Mouse (Mus musculus) midbrain, embryonic 16.5 days (tissue): ENCODE data around the gene Gm9970. TPM values are rescaled to one million over a fixed set of nuclear protein-coding genes. Genes with fewer than 3 reads are reported as not detected.
A peak's percentile ranks its signal among the peaks of the same experiment; 100 is the strongest.

Source experiments
- ATAC-seq: fragments of 200-750 bp; cut with Nextera tagmentation; 2 replicates; pipeline ENCODE4 v1.8.0; 2017; ENCODE audit warnings: moderate TSS enrichment
- H3K27ac ChIP-seq: fragments of 300-500 bp; sonication (generic); 2 replicates; pipeline ENCODE4 v1.5.1; 2014; ENCODE audit warnings: mild to moderate bottlenecking, low read length, mixed read lengths
- H3K27me3 ChIP-seq: fragments of 300-500 bp; sonication (generic); 2 replicates; pipeline ENCODE4 v1.6.1; 2014; ENCODE audit warnings: low read depth, low read length, mixed read lengths; ENCODE audit not compliant: control insufficient read depth, insufficient read depth
- H3K36me3 ChIP-seq: fragments of 300-500 bp; sonication (generic); 2 replicates; pipeline ENCODE4 v1.6.1; 2014; ENCODE audit warnings: mild to moderate bottlenecking, low read length, moderate library complexity, mixed read lengths; ENCODE audit not compliant: control insufficient read depth, insufficient read depth
- H3K4me1 ChIP-seq: fragments of 300-500 bp; sonication (generic); 2 replicates; pipeline ENCODE4 v1.6.1; 2014; ENCODE audit warnings: mild to moderate bottlenecking, low read length, mixed read lengths; ENCODE audit not compliant: control insufficient read depth, insufficient read depth
- H3K4me2 ChIP-seq: fragments of 300-500 bp; sonication (generic); 2 replicates; pipeline ENCODE4 v1.6.1; 2014; ENCODE audit warnings: mild to moderate bottlenecking, low read length, mixed read lengths
- H3K4me3 ChIP-seq: fragments of 300-500 bp; sonication (generic); 2 replicates; pipeline ENCODE4 v1.5.1; 2014; ENCODE audit warnings: low read depth, mild to moderate bottlenecking, low read length, moderate library complexity, mixed read lengths
- H3K9ac ChIP-seq: fragments of 300-500 bp; sonication (generic); 2 replicates; pipeline ENCODE4 v1.6.1; 2014; ENCODE audit warnings: low read depth, low read length, mixed read lengths
- H3K9me3 ChIP-seq: fragments of 300-500 bp; sonication (generic); replicated peaks from 2 replicates; pipeline ENCODE4 v1.6.1; 2014; ENCODE audit warnings: mild to moderate bottlenecking, low read length, mixed read lengths; ENCODE audit not compliant: control insufficient read depth, poor library complexity, severe bottlenecking
- WGBS: fragments of 180-500 bp; shearing (Covaris S2); extraction: QIAGEN DNeasy Blood & Tissue Kit; methylation state at CpG from one replicate; pipeline ENCODE4 v1.1.7; 2014; 5-methylcytosine and 5-hydroxymethylcytosine counted together
- polyA plus RNA-seq: library from polyadenylated mRNA; unstranded; fragments of >200 nt; fragmentation: Nextera tagmentation; extraction: Ambion mirVana; gene quantifications from 2 replicates; pipeline ENCODE4 v1.2.1, GENCODE M21; 2015

Gm9970 gene
- polyA plus RNA-seq, 1 experiment from 2014 or later, result 0.62 TPM

- no peak overlapping the region for H3K4me3 ChIP-seq
- no peak for ATAC-seq
- no peaks in the 10 kb centered on the region for H3K27me3 ChIP-seq
- WGBS, result 88% methylated on average over 11 of the region's 11 CpGs
- H3K4me2 ChIP-seq, result no peak overlapping the region
- H3K27ac ChIP-seq, result no peak overlapping the region
- H3K36me3 ChIP-seq, result peaks cover 29% of the 10 kb centered on the region; the same call in 1 of the 2 replicates
- no peaks in the 10 kb centered on the region for H3K9me3 ChIP-seq
- no peaks in the 10 kb centered on the region for H3K4me1 ChIP-seq
- H3K9ac ChIP-seq, result no peak overlapping the region
Observed at GRCm38 (mm10) chr5:31257616-31258015, 16.6 kb upstream of the Gm9970 start.

- Histone ChIP-seq H3K27ac (no peak overlapping the region), H3K27me3 (no peaks in the 10 kb centered on the region), H3K9me3 (no peaks in the 10 kb centered on the region), H3K36me3 (peaks cover 30% of the 10 kb centered on the region), H3K4me2 (no peak overlapping the region), H3K4me1 (no peaks in the 10 kb centered on the region), H3K4me3 (no peak overlapping the region), H3K9ac (no peak overlapping the region)
- ATAC-seq, result no peak
- WGBS, result 88% methylated on average over 2 of the region's 2 CpGs
Observed at GRCm38 (mm10) chr5:31255971-31256370, 14.9 kb upstream of the Gm9970 start.

GRCm38 (mm10) chr5:31255381-31255780 lies 14.3 kb upstream of the Gm9970 start:
- Histone ChIP-seq H3K9me3 (no peaks in the 10 kb centered on the region), H3K27ac (no peak overlapping the region), H3K4me3 (no peak overlapping the region), H3K36me3 (peaks cover 28% of the 10 kb centered on the region), H3K9ac (no peak overlapping the region), H3K4me2 (no peak overlapping the region), H3K27me3 (no peaks in the 10 kb centered on the region), H3K4me1 (no peaks in the 10 kb centered on the region)
- WGBS, result 89% methylated on average over 2 of the region's 2 CpGs
- ATAC-seq, result no peak

GRCm38 (mm10) chr5:31254901-31255300 lies 13.9 kb upstream of the Gm9970 start:
- H3K9me3 ChIP-seq, result no peaks in the 10 kb centered on the region
- no peak overlapping the region for H3K9ac ChIP-seq
- peaks cover 26% of the 10 kb centered on the region for H3K36me3 ChIP-seq
- WGBS, result 90% methylated on average over 8 of the region's 8 CpGs
- H3K27ac ChIP-seq, result no peak overlapping the region
- ATAC-seq, result no peak
- no peak overlapping the region for H3K4me3 ChIP-seq
- no peak overlapping the region for H3K4me2 ChIP-seq
- H3K4me1 ChIP-seq, result no peaks in the 10 kb centered on the region
- H3K27me3 ChIP-seq, result no peaks in the 10 kb centered on the region

GRCm38 (mm10) chr5:31254452-31254851 lies 13.4 kb upstream of the Gm9970 start:
- no peaks in the 10 kb centered on the region for H3K9me3 ChIP-seq
- H3K27me3 ChIP-seq, result no peaks in the 10 kb centered on the region
- peaks cover 31% of the 10 kb centered on the region for H3K36me3 ChIP-seq
- no peak overlapping the region for H3K27ac ChIP-seq
- 89% methylated on average over 7 of the region's 7 CpGs for WGBS
- no peak for ATAC-seq
- H3K4me3 ChIP-seq, result no peak overlapping the region
- no peaks in the 10 kb centered on the region for H3K4me1 ChIP-seq
- H3K9ac ChIP-seq, result no peak overlapping the region
- H3K4me2 ChIP-seq, result no peak overlapping the region

GRCm38 (mm10) chr5:31253806-31254205 lies 12.8 kb upstream of the Gm9970 start:
- peaks cover 35% of the 10 kb centered on the region for H3K36me3 ChIP-seq
- ATAC-seq, result no peak
- 97% methylated on average over 8 of the region's 8 CpGs for WGBS

GRCm38 (mm10) chr5:31252795-31253545 lies 11.9 kb upstream of the Gm9970 start:
- ATAC-seq, result no peak
- no peaks in the 10 kb centered on the region for H3K27me3 ChIP-seq
- H3K36me3 ChIP-seq, result peaks cover 36% of the 10 kb centered on the region
- no peaks in the 10 kb centered on the region for H3K9me3 ChIP-seq
- H3K9ac ChIP-seq, result no peak overlapping the region
- no peak overlapping the region for H3K4me2 ChIP-seq
- no peaks in the 10 kb centered on the region for H3K4me1 ChIP-seq
- no peak overlapping the region for H3K27ac ChIP-seq
- H3K4me3 ChIP-seq, result no peak overlapping the region
- 83% methylated on average over 16 of the region's 16 CpGs for WGBS

More at GRCm38 (mm10) chr5:31253806-31254205, 12.8 kb upstream of the Gm9970 start:
- Histone ChIP-seq H3K4me3 (no peak overlapping the region), H3K9ac (no peak overlapping the region), H3K27me3 (no peaks in the 10 kb centered on the region), H3K4me2 (no peak overlapping the region), H3K27ac (no peak overlapping the region), H3K9me3 (no peaks in the 10 kb centered on the region), H3K4me1 (no peaks in the 10 kb centered on the region)

GRCm38 (mm10) chr5:31252151-31252550 lies 11.1 kb upstream of the Gm9970 start:
- Histone ChIP-seq H3K4me3 (no peak overlapping the region), H3K27me3 (no peaks in the 10 kb centered on the region), H3K27ac (no peak overlapping the region), H3K9me3 (no peaks in the 10 kb centered on the region), H3K9ac (no peak overlapping the region), H3K36me3 (peaks cover 40% of the 10 kb centered on the region), H3K4me1 (no peaks in the 10 kb centered on the region), H3K4me2 (no peak overlapping the region)
- 54% methylated on average over 10 of the region's 10 CpGs for WGBS
- ATAC-seq, result 0 out of 2 replicates have a peak, but pooled peaks have one; percentile 3

GRCm38 (mm10) chr5:31251541-31252101 lies 10.6 kb upstream of the Gm9970 start, which contains the start of gene Krtcap3:
TSS of gene Krtcap3 (plus strand) at chr5:31251691.
- H3K9me3 ChIP-seq, result no peaks in the 10 kb centered on the region
- no peak within 1 kb of the TSS for H3K4me2 ChIP-seq
- peaks cover 37% of the 10 kb centered on the region for H3K36me3 ChIP-seq
- no peak within 1 kb of the TSS for H3K4me3 ChIP-seq
- H3K9ac ChIP-seq, result 0 out of 2 replicates have a peak within 1 kb of the TSS, but pooled peaks have one; percentile 14
- H3K27ac ChIP-seq, result no peak within 1 kb of the TSS
- 0 out of 2 replicates have a peak, but pooled peaks have one; percentile 37 for ATAC-seq
- WGBS, result 13% methylated on average over 42 of the region's 47 CpGs
- no peaks in the 10 kb centered on the region for H3K4me1 ChIP-seq
- no peaks in the 10 kb centered on the region for H3K27me3 ChIP-seq
